Mouse (Mus musculus) hindbrain, postnatal 0 days (tissue): Measurements from ENCODE around the gene Ipcef1. TPM values are rescaled to one million over a fixed set of nuclear protein-coding genes. Genes with fewer than 3 reads are reported as not detected.
"Not testable (repeated sequence)": the region's sequence is repeated elsewhere in the genome, so short reads cannot be mapped to it uniquely, and the experiment has no call there.

Experiments
- ATAC-seq: fragments of 200-750 bp; cut with Nextera tagmentation; 2 replicates; pipeline ENCODE4 v1.8.0; 2017; ENCODE audit warnings: mild to moderate bottlenecking, moderate TSS enrichment, moderate library complexity
- DNase-seq: peaks from one replicate; pipeline ENCODE4 v3.0.0-alpha.2; 2015; ENCODE audit warnings: low spot score
- H3K27ac ChIP-seq: fragments of 300-500 bp; sonication (generic); 2 replicates; pipeline ENCODE4 v1.5.1; 2014; ENCODE audit warnings: mild to moderate bottlenecking
- H3K27me3 ChIP-seq: fragments of 300-500 bp; sonication (generic); 2 replicates; pipeline ENCODE4 v1.6.1; 2014; ENCODE audit warnings: low read length, mixed read lengths; ENCODE audit not compliant: insufficient read depth
- H3K36me3 ChIP-seq: fragments of 300-500 bp; sonication (generic); 2 replicates; pipeline ENCODE4 v1.6.1; 2014; ENCODE audit warnings: low read length, mixed read lengths; ENCODE audit not compliant: insufficient read depth
- H3K4me1 ChIP-seq: fragments of 300-500 bp; sonication (generic); 2 replicates; pipeline ENCODE4 v1.6.1; 2014; ENCODE audit warnings: antibody characterized with exemption, low read length, mixed read lengths; ENCODE audit not compliant: insufficient read depth
- H3K4me2 ChIP-seq: fragments of 300-500 bp; sonication (generic); 2 replicates; pipeline ENCODE4 v1.6.1; 2014; ENCODE audit warnings: low read depth, mild to moderate bottlenecking, low read length, moderate library complexity, mixed read lengths
- H3K4me3 ChIP-seq: fragments of 300-500 bp; sonication (generic); 2 replicates; pipeline ENCODE4 v1.5.1; 2014; ENCODE audit warnings: low read length
- H3K9ac ChIP-seq: fragments of 300-500 bp; sonication (generic); replicated peaks from 2 replicates; pipeline ENCODE4 v1.6.1; 2014; ENCODE audit warnings: mild to moderate bottlenecking, low read length, moderate library complexity, mixed read lengths
- H3K9me3 ChIP-seq: fragments of 300-500 bp; sonication (generic); 2 replicates; pipeline ENCODE4 v1.6.1; 2016; ENCODE audit warnings: low read length, mixed read lengths
- CTCF ChIP-seq: IDR thresholded peaks from 2 replicates; pipeline ENCODE4 v1.5.1; 2016; ENCODE audit warnings: antibody characterized with exemption, control low read depth, low read depth
- WGBS: fragments of 180-500 bp; shearing (Covaris S2); extraction: QIAGEN DNeasy Blood & Tissue Kit; methylation state at CpG from one replicate; pipeline ENCODE4 v1.1.7; 2014; 5-methylcytosine and 5-hydroxymethylcytosine counted together
- polyA plus RNA-seq: library from polyadenylated mRNA; unstranded; fragments of >200 nt; fragmentation: Nextera tagmentation; extraction: Ambion mirVana; gene quantifications from 2 replicates; pipeline ENCODE4 v1.2.1, GENCODE M21; 2015
- total RNA-seq: library from RNA; depleted of rRNA; stranded (reverse); fragments of >200 nt; gene quantifications from 2 replicates; pipeline ENCODE4 v1.2.3, GENCODE M21; 2014

The Ipcef1 gene
- total and polyA plus RNA-seq, 2 experiments from 2014 or later, result 3.0 to 12.2 TPM

GRCm38 (mm10) chr10:6896659-6897303 is 155.5 kb downstream of the Ipcef1 start:
- DNase-seq (no peak), ATAC-seq (no peak)
- Histone ChIP-seq H3K36me3 (no peaks in the 10 kb centered on the region), H3K9ac (no peak overlapping the region), H3K4me2 (no peak overlapping the region), H3K4me1 (no peaks in the 10 kb centered on the region), H3K27me3 (no peaks in the 10 kb centered on the region), H3K27ac (no peak overlapping the region), H3K4me3 (no peak overlapping the region), H3K9me3 (no peaks in the 10 kb centered on the region)
- no peak for TF ChIP-seq CTCF
- 87% methylated on average over 3 of the region's 3 CpGs for WGBS

DNA sequence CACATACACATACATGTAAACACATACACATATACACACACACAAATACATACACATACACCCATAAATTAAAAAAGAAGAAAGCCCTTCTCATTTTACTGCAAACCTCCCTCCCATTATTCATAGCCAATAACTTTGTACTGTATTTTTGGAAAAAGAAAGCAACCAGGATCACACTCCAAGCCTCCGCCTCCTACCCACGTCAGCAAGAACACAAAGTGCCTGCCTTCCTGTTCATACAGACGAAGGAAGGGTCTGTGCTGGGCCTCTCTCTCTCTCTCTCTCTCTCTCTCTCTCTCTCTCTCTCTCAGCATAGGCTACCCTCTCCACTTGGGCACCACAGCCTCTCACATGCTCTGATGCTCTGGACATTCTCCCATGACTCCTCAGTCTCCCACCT is 156.5 kb downstream of the Ipcef1 start:
- WGBS, result 85% methylated on average over 3 of the region's 3 CpGs
- no peak overlapping the region for H3K9ac ChIP-seq
- H3K27me3 ChIP-seq, result no peaks in the 10 kb centered on the region

DNA sequence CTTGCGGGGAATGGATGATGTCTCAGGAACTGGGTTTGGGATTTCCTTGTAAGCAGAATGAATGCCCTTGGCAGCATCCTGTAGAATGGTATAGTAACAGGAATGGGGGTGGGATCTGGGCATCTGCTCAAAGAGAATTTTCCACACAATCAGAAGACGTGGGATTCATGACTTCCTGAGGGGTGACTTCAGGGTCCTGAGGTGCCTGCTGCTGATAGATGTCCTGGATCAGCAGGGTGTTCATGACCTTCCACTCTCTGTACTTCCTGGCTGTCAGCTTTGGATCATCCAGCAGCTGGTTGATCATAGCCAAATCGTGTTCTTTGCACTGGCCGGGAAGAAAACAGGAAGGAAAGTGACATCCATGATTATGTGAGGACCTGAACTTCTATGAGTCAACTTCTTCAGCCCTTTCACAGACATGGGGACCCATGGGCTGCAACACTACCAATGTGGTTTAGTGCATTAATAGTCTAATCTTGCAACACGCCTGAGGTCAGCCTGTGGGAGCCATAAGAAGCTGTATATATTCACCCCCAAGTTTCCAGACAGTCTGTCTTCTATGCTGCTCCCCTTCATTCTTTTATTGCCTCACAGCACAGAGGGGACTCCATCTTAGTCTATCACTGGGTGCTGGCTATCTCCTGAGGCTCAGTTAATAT is 161.8 kb downstream of the Ipcef1 start:
- ATAC-seq (no peak), DNase-seq (no peak)
- Histone ChIP-seq H3K27me3 (no peaks in the 10 kb centered on the region), H3K36me3 (no peaks in the 10 kb centered on the region), H3K4me1 (no peaks in the 10 kb centered on the region), H3K9me3 (no peaks in the 10 kb centered on the region), H3K4me3 (no peak overlapping the region), H3K4me2 (no peak overlapping the region), H3K27ac (no peak overlapping the region), H3K9ac (no peak overlapping the region)
- 73% methylated on average over 5 of the region's 5 CpGs for WGBS
- no peak for TF ChIP-seq CTCF

More for the DNA sequence above, 156.5 kb downstream of the Ipcef1 start:
- no peak for DNase-seq
- no peak overlapping the region for H3K27ac ChIP-seq
- no peak overlapping the region for H3K4me2 ChIP-seq
- no peak overlapping the region for H3K4me3 ChIP-seq
- no peaks in the 10 kb centered on the region for H3K4me1 ChIP-seq
- no peaks in the 10 kb centered on the region for H3K9me3 ChIP-seq
- TF ChIP-seq CTCF, result no peak
- no peaks in the 10 kb centered on the region for H3K36me3 ChIP-seq
- ATAC-seq, result no peak

DNA sequence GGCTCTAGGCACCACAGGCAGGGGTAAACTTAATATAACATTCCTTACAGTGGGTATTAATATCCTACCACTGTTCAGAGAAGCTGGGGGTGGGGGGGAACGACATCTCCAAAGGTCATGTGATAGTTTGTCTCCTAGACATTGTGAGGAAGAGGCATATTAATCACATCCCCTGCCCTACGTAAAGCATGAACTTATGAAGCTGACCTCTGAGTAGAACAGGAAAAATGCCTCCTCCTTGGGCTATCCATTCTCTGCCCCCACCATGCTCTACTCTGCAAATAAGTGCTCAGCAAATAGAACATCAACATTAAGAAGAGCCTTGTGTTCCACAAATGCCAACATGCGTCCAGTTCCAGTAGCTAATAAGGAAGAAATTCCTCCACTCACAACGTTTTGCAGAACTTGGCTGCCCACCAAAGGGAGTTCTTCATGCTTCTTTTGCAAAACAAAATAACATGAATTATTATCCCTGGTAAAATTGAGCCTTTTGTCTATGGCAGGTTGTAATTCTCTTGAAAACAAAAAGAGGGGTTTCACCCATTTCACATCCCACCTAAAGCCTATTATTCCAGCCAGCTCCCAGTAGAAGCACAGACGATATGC is 162.5 kb downstream of the Ipcef1 start:
- H3K4me2 ChIP-seq, result no peak overlapping the region
- DNase-seq (no peak), ATAC-seq (no peak)
- H3K4me3 ChIP-seq, result no peak overlapping the region
- TF ChIP-seq CTCF, result no peak
- H3K9ac ChIP-seq, result no peak overlapping the region
- 45% methylated on average over 5 of the region's 5 CpGs for WGBS
- H3K36me3 ChIP-seq, result no peaks in the 10 kb centered on the region
- H3K9me3 ChIP-seq, result no peaks in the 10 kb centered on the region
- H3K27ac ChIP-seq, result no peak overlapping the region
- no peaks in the 10 kb centered on the region for H3K27me3 ChIP-seq
- H3K4me1 ChIP-seq, result no peaks in the 10 kb centered on the region

DNA sequence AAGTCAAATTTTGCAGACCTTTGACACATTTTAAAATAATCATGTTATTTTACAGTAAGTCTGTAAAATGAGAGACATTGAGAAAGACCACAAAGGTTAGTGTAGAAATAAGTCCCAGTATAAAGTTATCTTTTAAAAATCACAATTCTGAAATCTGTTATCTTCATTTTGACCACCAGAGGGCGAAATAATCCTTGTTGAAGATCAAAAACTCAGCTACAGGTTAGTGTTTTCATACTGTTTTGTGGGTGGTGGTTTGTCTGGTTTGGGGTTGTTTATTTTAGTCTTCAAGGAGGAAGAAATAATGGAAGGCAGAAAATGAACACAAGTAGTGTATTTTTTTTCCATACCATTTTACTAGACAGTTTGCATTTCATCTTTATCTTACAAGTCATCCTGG is 166.8 kb downstream of the Ipcef1 start:
- H3K9ac ChIP-seq, result no peak overlapping the region
- 2% methylated on average over 1 of the region's 1 CpGs for WGBS
- no peaks in the 10 kb centered on the region for H3K36me3 ChIP-seq
- peak; percentile 72 for TF ChIP-seq CTCF
- H3K27ac ChIP-seq, result no peak overlapping the region
- DNase-seq, result peak; percentile 82
- ATAC-seq, result no peak
- H3K4me3 ChIP-seq, result no peak overlapping the region
- H3K4me2 ChIP-seq, result no peak overlapping the region
- H3K9me3 ChIP-seq, result no peaks in the 10 kb centered on the region
- H3K4me1 ChIP-seq, result no peaks in the 10 kb centered on the region
- H3K27me3 ChIP-seq, result no peaks in the 10 kb centered on the region

DNA sequence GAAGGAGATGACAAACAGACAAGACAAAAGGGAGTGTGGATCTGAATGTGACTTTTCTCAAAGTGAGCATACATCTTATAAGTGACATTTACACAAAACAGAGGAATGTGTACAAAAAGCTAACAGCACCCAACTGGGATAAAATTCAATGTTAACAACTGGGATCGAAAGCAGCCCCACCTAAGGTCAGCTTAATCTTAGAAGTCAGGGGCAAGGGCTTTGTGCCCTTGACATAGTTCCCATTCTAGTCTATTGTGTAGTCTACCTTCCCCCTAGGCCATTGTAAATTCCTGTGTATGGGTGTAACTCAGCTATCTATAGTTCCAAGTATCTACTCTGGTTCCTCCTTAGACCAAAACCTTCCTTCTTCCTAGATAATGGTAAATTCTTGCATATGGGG is 170.2 kb downstream of the Ipcef1 start:
- H3K27me3 ChIP-seq, result not testable (repeated sequence)
- WGBS, result 92% methylated on average over 1 of the region's 1 CpGs

More for the DNA sequence above, 170.2 kb downstream of the Ipcef1 start:
- H3K27ac ChIP-seq, H3K9me3 ChIP-seq, H3K9ac ChIP-seq, H3K4me3 ChIP-seq, H3K36me3 ChIP-seq, DNase-seq, ATAC-seq, H3K4me2 ChIP-seq, H3K4me1 ChIP-seq: not testable (repeated sequence)
